Mouse (Mus musculus): Measurements from ENCODE around the gene Map3k1.

The Map3k1 gene

GRCm38 (mm10) chr13:111812647-111813046, 3.9 kb upstream of the Map3k1 start:
- DNase-seq (ENCODE audit: low spot score), result no peak

DNA sequence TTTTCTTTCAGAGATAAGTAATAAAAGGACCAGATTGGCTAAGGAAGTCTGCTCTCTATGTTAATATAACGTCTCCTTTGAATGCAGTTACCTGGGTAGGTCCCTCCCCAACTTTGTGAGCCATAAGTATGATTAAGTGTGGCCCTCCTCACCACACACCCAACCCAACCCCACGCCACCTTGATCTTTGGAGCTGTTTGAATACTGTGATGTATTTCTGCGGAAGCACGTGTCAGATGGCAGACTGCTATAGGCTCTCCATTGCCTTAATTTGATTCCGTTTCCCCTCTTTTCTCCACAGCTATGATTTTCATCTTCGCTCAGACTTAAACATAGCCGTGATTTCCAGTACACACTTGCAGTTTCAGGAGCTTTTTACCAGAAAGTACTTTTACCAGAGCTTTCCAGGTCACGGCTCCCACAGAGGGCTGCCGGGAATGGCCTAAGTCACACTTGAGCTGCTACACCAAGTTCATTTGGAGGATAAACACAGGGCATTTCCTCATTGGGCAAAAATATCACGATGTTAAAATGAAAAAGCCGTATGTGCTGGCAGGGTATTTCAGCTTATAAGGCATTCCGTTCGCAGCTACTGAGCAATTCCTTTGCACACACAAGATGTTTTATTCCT, 2.3 kb upstream of the Map3k1 start:
- DNase-seq (ENCODE audit: low spot score), result no peak

DNA sequence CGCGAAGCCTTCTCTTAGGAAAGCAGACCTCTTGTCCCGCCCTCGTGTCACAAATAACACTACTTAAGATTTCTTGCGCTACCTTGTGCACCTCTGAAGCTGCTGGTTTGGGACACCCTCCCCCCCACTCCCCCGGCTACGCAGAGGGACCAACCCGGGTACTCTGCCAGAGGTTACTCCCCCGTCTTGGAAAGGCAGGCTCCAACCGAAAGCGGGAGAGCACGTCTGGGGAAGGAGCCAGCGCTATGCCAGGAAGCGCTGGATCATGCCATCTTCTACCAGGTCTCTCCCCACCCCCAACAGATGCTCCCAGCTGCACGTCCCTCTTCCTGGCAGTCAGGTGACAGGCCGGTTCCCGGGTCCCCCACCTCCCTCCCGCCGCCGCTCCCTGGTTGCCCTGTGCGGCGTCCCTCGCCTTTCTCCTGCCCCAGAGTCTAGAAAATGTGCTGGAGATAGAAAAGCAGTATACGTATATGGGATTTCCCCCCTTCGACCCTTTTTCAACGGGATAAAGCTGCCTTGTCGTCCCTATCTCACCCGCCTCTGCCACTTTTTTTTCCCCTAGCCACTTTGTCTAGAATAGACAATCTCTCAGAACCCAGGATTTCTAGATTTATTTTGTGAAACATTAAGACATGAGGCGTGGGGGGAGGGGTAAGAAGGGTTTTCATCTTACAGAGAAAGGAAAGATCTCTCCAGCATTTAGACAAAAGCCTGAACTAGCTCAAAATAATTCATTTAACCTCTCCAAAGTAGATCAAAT, 854 bp upstream of the Map3k1 start:
- no peak for DNase-seq (ENCODE audit: low spot score)

DNA sequence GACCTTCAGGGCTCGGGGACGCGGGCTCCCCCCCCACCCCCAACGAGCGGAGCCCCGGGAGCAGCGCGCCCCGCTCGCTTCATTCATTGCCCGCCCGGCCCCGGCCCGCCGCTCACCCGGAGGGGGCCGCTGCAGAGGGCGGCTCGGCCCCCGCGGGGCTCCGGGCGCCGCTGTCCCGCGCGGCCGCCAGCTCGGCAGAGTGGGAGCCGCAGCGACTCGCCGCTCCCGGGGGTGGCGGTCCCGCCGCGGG, 481 bp downstream of the Map3k1 start:
- DNase-seq (ENCODE audit: low spot score), result no peak

- DNase-seq (ENCODE audit: low spot score), result peak; percentile 87
Observed at GRCm38 (mm10) chr13:111807596-111808386, 1.0 kb downstream of the Map3k1 start.

GRCm38 (mm10) chr13:111807105-111807595, 1.6 kb downstream of the Map3k1 start:
- DNase-seq (ENCODE audit: low spot score), result no peak

- no peak for DNase-seq (ENCODE audit: low spot score)
Observed at GRCm38 (mm10) chr13:111805738-111806722, 2.8 kb downstream of the Map3k1 start.

- no peak for DNase-seq (ENCODE audit: low spot score)
Observed at GRCm38 (mm10) chr13:111804951-111805673, 3.7 kb downstream of the Map3k1 start.

GRCm38 (mm10) chr13:111804189-111804588, 4.6 kb downstream of the Map3k1 start:
- DNase-seq (ENCODE audit: low spot score), result no peak

- no peak for DNase-seq (ENCODE audit: low spot score)
Observed at GRCm38 (mm10) chr13:111803506-111803905, 5.3 kb downstream of the Map3k1 start.

- no peak for DNase-seq (ENCODE audit: low spot score)
Observed at GRCm38 (mm10) chr13:111802900-111803299, 5.9 kb downstream of the Map3k1 start.

- DNase-seq (ENCODE audit: low spot score), result no peak
Observed at GRCm38 (mm10) chr13:111802271-111802665, 6.5 kb downstream of the Map3k1 start.

DNA sequence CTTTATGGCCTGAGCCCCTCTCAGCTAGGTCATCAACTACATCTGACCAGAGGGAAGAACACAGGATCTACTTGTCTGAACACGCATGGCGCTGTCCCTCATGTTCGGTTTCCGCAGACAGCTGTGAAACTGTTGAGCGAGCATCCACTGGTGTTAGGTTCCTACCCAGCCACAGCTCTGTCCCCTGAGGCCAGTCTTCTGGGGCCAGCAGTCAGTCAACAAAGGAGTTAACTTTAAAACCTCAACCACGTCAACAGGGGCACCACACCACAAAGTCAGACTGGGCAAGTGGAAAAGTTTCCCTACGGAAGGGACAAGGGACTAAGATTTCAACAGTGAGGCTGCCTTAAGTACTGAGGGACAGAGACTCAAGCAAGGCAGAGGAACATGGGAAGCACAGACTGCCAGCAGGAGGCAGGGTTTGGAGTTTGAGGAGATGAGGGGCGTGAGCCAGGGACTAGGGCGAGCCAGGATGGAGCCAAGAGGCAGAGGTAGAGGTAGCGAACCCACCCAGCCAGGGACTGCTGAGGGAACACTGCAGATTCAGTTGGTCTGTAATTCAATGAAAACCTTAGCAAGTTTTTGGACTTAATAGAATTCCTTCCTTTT, 7.0 kb downstream of the Map3k1 start:
- no peak for DNase-seq (ENCODE audit: low spot score)

DNA sequence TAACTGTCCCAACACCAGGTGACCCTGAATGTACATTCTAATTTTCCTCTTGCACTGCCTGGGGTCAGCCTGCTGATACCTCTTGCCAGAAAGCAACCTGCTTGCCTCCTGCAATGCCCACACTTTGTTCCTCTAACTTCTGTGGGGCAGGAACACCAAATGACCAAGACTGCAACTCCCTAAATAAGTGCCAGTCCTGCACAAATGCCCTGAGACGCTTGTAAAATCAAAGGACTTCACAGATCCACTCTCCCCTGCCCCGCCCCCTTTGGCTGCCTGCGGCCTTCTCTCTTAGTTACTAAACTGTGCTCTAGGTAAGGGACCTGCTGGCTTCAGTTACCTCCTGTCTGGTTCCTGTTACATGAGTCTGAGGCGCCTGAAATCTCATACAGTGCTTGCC, 7.9 kb downstream of the Map3k1 start:
- no peak for DNase-seq (ENCODE audit: low spot score)

GRCm38 (mm10) chr13:111798044-111798443, 10.7 kb downstream of the Map3k1 start:
- DNase-seq (ENCODE audit: low spot score), result no peak

GRCm38 (mm10) chr13:111797021-111797420, 11.8 kb downstream of the Map3k1 start:
- peak; percentile 83 for DNase-seq (ENCODE audit: low spot score)

DNA sequence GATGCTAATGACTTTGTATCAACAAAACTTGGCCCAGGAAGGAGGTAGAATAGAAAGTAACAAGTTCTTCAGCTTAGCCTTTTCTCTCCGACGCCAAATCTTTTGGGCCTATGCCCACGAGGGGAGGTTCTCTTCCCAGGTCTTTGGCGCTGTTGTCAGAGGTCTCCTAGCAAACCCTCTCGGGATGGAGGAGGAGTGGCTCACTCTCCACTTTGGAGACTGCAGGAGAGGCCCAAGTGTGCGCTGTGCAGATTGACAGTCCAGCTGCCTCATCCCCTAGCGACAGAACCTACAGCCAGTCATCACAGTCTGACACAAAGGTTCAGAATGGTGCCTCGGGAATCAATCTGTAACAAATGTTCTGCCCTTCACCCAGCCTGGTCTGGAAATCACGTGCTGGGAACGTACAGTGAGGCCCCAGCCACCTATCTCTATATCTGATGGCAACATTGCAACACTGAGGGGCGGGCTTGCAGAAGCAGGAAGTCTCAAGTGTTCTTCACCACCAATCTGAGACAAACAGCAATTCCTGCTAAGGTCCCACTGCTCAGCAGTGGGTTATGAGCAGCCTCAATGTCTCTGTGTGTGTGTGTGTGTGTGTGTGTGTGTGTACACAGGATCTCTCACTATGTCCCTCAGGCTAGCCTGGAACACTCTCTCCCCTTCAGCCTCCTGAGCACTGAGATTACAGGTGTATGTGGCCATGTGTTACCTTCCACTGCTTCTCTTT, 12.4 kb downstream of the Map3k1 start:
- peak; percentile 69 for DNase-seq (ENCODE audit: low spot score)

DNA sequence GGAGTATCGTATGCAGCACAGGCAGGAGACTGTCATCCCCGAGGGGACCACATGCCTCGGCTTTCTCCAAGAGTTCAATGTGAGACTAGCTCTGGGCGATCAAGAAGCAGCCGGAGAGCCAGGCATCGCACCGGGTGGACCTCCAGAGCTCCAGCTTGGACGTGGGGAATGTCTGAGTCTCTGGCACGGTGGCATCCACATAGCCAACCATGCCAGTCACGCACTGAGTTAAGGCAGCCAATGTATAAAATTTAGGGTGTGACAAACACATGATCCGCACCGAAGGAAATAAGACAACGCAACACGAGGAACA, 15.9 kb downstream of the Map3k1 start:
- DNase-seq (ENCODE audit: low spot score), result no peak

DNA sequence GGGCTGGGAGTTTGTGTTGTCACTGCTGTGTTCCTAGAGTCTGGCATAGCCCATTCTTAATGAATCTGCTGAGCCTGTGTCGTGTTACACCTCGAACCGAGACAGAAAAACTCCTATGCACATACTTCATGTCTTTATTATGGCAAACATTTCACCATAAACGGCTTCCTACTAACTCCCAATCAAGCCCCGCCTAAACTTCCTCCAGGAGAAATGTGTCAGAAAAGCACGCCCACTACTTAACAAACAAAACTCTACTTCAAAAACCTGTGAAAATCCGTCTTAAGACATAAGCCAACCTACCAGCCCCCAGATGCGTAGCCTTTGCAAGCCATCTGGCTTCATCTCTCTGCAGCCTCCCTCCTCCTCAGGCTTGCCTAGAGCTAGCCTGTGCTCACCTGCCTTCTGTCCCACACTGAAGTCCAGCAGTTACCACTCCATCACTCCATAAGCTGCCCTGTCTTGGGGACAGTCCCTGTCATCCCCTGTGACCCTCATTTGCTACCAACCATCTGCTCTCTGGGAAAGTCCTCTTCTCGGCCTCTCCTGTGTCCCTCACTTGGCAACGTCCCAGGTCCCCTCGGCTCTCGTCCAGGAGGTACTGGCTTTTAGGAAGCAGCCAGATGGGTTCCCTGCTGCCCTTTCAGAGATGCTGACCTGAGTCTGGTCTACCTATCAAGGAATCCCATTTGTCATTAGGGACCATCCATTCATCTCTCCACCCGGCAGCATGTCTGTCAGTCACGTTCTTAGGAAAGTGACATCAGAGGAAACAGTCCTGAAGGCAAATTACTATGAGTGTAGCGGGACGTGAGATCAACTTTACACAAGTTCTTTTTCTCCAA, 16.4 kb downstream of the Map3k1 start:
- DNase-seq (ENCODE audit: low spot score), result no peak
